Mouse (Mus musculus) Muller cell, postnatal 12 days (primary cell): ENCODE measurements at regions not wholly inside any gene's neighbourhood (a gene's known extent, or its start where the extent isn't known, plus 50 kb on each side); places are given as distances from the start of the nearest gene placed in this dataset.

Experiments used
- DNase-seq: peaks from one replicate; pipeline ENCODE4 v3.0.0-alpha.2; 2015; ENCODE audit errors: inconsistent ontology term

DNA sequence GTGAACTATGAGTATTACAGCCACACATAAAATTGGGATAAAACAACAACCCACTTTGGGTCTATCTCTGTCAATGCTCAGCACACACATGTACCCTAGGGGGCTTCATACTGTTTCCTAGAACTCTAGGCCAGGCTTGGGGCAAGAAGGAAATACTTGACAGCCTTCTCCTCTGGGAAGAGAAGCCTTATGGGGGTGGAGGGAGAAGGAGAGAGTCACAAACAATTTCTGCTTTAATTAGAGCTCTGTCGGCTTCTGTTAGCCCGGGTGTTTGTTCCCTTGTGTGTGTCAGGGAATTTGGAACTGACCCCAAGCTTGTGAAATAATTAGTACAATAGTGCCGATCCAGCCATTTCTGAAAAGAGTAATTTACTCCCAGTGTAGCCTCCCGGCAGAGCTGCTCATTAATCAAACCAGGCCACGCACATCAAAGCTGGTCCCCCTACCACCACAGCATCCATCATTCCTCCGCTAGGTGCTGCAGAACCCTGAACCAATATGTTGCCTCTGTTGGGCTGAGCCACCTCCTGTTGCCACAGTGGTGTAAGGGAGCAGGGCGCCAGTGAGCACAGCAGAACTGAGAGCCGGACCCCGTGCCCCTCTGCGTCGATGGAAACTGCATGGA, 307.3 kb downstream of the Tmem114 start:
- peak; percentile 76 for DNase-seq

- no peak for DNase-seq
Measured at GRCm38 (mm10) chr16:8111329-8112116, 313.4 kb downstream of the Tmem114 start.

DNA sequence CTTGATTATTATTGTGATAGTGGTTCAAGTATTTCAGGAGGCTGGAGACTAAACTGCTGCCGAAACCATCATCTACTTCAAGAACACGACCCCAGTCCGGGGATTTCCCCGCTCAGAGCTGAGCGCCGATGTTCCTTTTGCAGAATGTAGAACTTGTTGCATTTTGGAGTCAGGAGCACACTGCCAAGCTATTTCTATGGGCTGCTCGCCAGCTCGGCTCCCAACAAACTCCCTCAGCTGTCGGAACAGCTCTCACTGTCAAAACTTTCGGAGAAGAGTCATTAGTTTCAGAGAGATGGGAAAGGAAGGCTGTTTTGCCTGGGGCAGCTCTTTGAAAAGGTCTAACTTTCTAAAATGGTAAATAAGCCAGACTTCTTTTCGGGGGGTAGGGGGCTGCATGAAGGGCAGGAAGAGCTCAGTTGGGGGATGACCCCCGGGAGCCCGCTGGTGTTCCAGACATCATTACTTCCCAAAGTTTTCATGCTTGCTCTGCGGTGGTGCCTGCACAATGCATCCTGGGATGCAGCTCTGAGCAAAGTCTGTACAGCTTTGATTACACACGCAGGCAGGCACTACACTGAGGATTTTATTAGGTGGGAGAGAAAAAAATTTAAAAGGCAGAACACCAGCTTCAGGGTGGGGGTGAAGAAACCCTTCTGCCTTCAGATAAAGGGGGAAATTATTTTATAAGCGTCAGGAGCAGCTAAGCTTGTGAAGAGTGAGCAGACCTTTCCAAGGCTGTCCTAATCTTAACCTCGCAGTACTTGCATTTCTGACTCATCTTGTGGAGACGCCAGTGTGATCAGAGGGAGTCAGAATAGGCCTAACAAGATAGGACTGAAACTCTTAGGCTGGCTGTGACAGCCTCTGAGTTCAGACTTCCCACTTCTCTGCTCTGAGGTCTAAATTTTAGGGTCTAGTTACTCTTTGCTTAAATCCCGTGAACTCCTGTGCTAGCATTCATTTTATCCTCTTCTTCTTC, 316.5 kb downstream of the Tmem114 start:
- DNase-seq, result peak; percentile 61

GRCm38 (mm10) chr16:8079024-8079423, 345.9 kb downstream of the Tmem114 start:
- no peak for DNase-seq

- DNase-seq, result no peak
Measured at GRCm38 (mm10) chr16:8078461-8078860, 346.5 kb downstream of the Tmem114 start.

DNA sequence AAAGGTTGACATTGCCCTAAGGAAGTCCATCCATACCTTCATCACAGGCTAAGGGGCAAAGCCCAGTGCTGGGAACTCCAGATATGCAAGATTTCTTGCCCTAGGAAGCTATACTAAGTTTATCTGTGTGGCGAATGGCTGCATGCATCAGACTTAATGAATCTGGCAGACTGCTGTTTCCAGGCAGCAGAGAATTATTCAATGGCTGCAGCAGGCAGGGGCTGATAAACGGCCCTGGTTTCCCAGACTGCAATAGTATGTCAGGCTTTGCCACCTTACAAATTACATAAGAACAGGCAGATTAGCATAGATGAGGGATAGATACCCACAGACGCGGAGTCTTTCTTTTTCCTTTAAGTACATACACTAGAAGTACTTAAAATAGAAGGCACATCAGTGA, 350.2 kb downstream of the Tmem114 start:
- DNase-seq, result no peak

- DNase-seq, result peak; percentile 84
Measured at GRCm38 (mm10) chr16:8053936-8054335, 371.0 kb downstream of the Tmem114 start.

GRCm38 (mm10) chr16:8008966-8009365, 416.0 kb downstream of the Tmem114 start:
- DNase-seq, result peak; percentile 6

GRCm38 (mm10) chr16:8006631-8007030, 418.3 kb downstream of the Tmem114 start:
- no peak for DNase-seq

DNA sequence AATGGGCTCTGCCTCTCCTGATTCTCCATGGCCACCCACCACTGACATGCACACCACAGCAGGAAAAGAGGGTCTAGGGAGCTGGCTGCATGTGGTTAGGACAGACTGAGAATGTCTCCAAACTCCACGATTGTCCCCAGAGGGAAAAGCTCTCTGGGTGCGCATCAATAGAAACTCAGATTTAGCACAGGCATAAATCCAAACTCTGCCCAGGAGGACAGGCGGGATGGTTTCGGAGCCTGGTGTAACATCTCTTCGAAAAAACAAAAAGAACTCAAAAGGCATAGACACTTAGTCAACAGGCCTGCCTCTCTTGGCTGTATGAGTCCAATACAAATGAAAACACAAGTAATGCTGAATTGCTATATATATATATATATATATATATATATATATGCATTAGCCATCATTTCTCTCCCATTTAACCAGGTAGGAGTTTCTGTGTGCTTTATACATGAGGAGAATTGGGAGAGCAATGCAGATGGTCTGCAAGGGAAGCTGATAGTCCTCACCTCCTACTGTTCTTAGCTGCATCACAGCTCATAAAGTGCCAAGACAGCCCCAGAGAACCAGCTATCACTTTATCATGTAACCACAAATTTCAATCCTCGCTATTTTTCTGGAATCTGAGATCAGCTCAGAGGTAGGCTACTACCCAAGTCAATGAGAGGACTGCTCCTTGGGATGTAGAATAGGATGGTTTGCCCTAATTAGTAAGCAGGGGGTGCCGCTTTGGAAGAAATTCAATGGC, 422.4 kb downstream of the Tmem114 start:
- DNase-seq, result no peak

GRCm38 (mm10) chr16:7982816-7983215, 442.1 kb downstream of the Tmem114 start:
- DNase-seq, result peak; percentile 15

- no peak for DNase-seq
Measured at GRCm38 (mm10) chr16:7978466-7978865, 446.5 kb downstream of the Tmem114 start.

GRCm38 (mm10) chr16:7951616-7952015, 473.3 kb downstream of the Tmem114 start:
- DNase-seq, result no peak

DNA sequence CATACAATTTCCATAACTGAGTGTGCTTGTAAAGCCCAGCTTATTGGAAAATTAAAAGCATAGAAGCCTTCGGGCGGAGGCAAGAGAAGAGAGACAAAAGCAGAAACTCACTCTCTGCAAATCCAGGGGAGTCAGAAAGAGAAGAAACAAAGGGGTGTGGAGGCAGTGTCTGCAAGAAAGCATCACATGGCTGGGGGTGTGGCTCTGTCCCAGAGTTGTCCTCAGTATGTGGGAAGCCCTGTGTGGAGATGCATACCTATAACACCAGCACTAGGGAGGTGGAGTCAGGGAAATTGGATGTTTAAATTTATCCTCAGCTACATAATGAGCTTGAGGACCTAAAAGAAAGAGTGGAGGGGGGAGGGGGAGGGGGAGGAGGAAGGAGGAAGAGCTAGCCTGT, 482.6 kb downstream of the Tmem114 start:
- DNase-seq, result no peak

- DNase-seq, result no peak
Measured at GRCm38 (mm10) chr16:7937167-7937566, 487.8 kb downstream of the Tmem114 start.

- DNase-seq, result no peak
Measured at GRCm38 (mm10) chr16:7932322-7932721, 492.6 kb downstream of the Tmem114 start.

DNA sequence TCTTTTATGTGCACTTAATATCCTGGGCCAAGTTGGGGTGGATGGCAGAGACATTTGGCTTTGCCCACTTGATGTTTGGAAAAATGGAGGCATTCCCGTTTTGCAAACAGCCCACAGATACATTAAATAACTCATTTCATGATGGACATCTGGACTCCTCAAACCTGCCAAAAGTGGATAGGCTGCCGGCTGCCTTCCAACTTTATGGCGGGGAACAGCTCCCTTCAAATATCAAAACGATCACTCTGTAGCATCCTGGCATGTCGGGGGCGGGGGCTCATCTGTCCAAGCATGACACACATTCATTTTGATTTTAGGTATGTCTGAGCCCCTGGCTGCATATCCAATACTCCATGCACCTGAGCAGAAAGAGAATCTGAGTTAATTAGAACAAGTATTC, 493.3 kb downstream of the Tmem114 start:
- DNase-seq, result no peak

- no peak for DNase-seq
Measured at GRCm38 (mm10) chr16:7929112-7929511, 495.8 kb downstream of the Tmem114 start.

DNA sequence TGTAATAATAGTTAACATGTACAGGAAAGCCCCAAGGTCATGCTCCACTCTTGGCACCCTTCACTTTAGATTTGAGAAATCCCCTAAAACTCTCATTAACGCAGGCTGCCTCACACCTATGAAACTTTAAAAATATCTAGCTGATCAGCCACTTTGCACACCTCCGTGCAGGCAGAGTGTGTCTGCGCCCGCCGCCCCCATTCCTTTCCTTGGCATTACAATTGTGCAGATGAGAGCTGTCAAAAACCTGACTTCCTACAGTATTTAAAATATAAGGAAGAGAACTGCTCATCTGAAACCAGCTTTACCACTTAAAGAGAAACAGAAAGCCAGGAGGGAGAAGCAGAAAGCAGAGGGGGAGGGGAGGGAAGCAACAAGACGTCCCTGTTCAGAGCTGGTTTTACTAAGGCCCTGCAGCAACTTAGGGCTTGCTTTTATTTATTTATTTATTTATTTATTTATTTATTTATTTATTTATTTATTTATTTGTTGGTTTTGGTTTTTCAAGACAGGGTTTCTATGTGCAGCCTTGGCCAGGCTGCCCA, 496.5 kb downstream of the Tmem114 start:
- DNase-seq, result no peak

- no peak for DNase-seq
Measured at GRCm38 (mm10) chr16:7927756-7928155, 497.2 kb downstream of the Tmem114 start.

DNA sequence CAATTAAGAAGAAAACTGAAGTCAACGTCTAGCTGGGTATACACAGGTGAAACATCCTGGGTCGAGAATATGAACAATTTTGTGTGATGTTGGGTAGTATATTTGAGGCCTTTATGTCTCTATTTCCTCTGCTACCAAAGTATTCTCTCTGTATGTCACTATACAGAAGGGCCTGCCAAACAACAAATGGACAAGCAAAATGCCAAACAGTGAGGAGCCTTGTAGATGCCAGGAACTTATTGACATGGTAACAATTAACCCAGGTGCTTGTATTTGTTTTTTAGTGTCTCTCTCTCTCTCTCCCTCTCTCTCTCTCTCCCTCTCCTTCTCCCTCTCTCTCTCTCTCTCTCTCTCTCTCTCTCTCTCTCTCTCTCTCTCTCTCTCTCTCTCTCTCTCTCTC, 529.1 kb downstream of the Tmem114 start:
- no peak for DNase-seq
